Mouse (Mus musculus) thymus, adult 18-20 months (tissue): ENCODE data around the gene Vmn2r57.
"Not testable (repeated sequence)": the region's sequence is repeated elsewhere in the genome, so short reads cannot be mapped to it uniquely, and the experiment has no call there.

Source experiments
- DNase-seq, 2 experiments: peaks; one replicate each; pipeline ENCODE4 v3.0.0; 2022; ENCODE audit warnings: mixed read lengths in 2 of 2

Vmn2r57 gene

GRCm38 (mm10) chr7:41448596-41448995, at the start of gene Vmn2r57:
Vmn2r57 (minus strand) TSS chr7:41448696.
- DNase-seq = not testable (repeated sequence)

GRCm38 (mm10) chr7:41497871-41498270, 49.4 kb upstream of the Vmn2r57 start:
- DNase-seq = peak in 1 of 2 experiments; percentile 12

GRCm38 (mm10) chr7:41451864-41452263, 3.4 kb upstream of the Vmn2r57 start:
- no peak for DNase-seq

GRCm38 (mm10) chr7:41394130-41394529, 54.4 kb downstream of the Vmn2r57 start:
- no peak for DNase-seq

GRCm38 (mm10) chr7:41393048-41393971, 55.2 kb downstream of the Vmn2r57 start, which contains the start of gene AI987944:
AI987944 (minus strand) TSS chr7:41393379.
- peak; percentile 53 to 70 for DNase-seq
